Mouse (Mus musculus) gastrocnemius, adult 2 months (tissue): ENCODE results near the gene Thpo. TPM values are rescaled to one million over a fixed set of nuclear protein-coding genes. Genes with fewer than 3 reads are reported as not detected.

Experiments used
- DNase-seq: peaks from one replicate; pipeline ENCODE4 v3.0.0; 2022
- H3K27ac ChIP-seq: fragments of 200-600 bp; 2 replicates; pipeline ENCODE4 v1.8.1; 2022; ENCODE audit warnings: mild to moderate bottlenecking
- H3K4me3 ChIP-seq: fragments of 200-600 bp; 2 replicates; pipeline ENCODE4 v1.8.1; 2022; ENCODE audit warnings: mild to moderate bottlenecking, moderate library complexity
- CTCF ChIP-seq: fragments of 200-600 bp; IDR thresholded peaks from 2 replicates; pipeline ENCODE4 v1.8.1; 2022; ENCODE audit warnings: antibody characterized with exemption, mild to moderate bottlenecking, moderate library complexity
- intact Hi-C: fragments of 180-260 bp; cut with DNase I; formaldehyde crosslinking; loops from one replicate; pipeline ENCODE4 v1.15.1; 2025
- long read RNA-seq, 2 experiments: library from polyadenylated mRNA; stranded (forward); transcript quantifications; one replicate each; pipeline ENCODE4 v2.0.0; 2021
- total RNA-seq, 2 experiments: library from RNA; stranded (reverse); gene quantifications; 2 replicates each; pipeline ENCODE4 v1.2.3; 2021

The Thpo gene
- 1 to 10 TPM; 5.1 to 6.3 TPM for total RNA-seq
- long read RNA-seq, experiment 1, partial matches to known transcripts: 0 of 4 reads
- long read RNA-seq, experiment 1, other reads (novel, unspliced or antisense): 2 of 4 reads
- long read RNA-seq, experiment 2, partial matches to known transcripts: 2 of 9 reads
- long read RNA-seq, experiment 2, other reads (novel, unspliced or antisense): 5 of 9 reads

DNA sequence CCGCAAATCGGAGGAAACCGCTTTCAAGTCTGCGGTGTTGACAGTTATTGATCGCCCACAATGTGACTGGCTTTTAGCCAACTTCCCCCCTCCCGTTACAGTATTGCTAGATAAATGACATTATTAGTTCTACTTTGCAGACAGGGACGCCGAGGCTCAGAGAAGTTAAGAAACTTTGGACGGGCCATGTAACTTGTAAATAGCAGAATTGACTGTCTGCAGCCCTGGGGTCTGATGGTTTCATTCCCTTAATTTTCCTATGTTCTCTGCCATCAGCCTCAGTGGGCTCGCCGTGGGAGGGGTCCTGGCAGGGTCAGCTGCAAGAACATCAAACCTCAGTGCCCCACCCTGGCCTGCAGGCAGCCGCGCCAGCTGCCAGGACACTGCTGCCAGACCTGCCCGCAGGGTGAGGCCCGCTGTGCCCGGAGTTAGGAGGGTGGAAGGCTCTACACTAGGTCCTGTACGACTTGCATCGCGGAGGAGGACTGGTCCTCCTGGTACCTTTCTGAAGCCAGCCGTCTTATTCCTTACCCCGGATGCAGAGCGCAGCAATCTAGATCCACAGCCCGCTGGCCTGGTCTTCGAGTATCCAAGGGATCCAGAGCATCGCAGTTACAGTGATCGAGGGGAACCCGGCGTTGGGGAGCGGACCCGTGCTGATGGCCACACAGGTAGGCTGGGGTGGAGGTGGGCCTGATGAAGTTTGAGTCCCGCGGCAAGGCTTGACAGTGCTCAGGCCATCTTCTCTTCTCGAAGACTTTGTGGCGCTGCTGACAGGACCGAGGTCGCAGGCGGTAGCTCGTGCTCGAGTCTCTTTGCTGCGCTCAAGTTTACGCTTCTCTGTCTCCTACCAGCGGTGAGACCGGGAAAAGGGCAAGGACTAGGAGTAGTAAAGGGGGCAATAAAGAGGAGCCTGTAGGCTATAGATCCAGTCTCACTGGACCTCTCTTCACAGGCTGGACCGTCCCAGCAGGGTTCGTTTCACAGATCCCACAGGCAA, at the start of gene Thpo:
TSS of gene Thpo (minus strand) at position 781 of the 1,000 bp plus-strand sequence.
- no peak for TF ChIP-seq CTCF
- Histone ChIP-seq H3K4me3 (peak within 1 kb of the TSS; percentile 92), H3K27ac (peak within 1 kb of the TSS; percentile 91)
- intact Hi-C loops: no loop called here
- DNase-seq: no peak

DNA sequence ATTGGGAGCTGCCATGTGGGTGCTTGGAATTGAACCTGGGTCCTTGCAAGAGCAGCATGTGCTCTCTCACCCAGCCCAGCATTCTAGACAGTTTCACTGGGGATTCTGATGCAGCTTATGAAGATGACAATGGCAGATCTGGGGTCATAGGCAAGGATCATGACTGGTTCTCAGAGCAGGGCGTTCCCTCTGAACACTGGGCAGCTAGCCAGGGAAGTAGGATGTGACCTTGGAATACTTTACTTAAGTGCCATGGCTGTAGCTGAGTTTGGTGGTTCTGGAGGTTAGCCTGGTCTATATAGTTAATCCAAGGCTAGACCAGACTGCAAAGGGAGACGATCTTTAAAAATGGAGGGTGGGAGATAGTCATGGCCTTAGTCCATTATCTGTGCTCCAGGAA, 49.6 kb upstream of the Thpo start:
- Histone ChIP-seq H3K4me3 (no peak overlapping the region), H3K27ac (no peak overlapping the region)
- no peak for DNase-seq
- intact Hi-C loops: no loop called here
- no peak for TF ChIP-seq CTCF

DNA sequence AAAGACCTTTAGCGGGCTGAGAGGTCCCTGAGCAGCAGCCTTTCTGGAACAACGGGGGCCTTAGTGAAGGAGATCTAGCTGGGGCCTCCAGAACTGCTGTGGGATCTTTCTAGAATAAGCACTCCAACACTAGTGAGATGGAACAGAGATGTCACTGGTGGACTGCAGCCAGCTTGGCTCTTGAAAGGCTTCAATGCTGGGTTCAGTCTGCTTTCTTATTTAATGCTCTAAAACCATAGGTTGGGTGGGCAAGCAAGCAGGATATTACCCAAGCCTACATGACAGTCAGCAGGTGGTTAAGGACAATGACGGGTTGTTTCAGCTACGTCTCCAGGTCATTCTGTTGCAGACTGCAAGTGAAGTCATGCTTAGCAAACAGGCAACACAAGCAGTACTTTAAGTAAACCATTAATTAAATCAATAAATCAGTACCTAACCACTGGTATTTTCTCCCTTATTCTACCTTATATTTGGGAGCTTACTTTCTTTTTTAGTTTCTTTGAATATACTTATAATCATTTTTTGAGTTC, 46.9 kb upstream of the Thpo start:
- intact Hi-C loops: no loop called here
- H3K4me3 ChIP-seq: no peak overlapping the region
- DNase-seq: no peak
- TF ChIP-seq CTCF: no peak
- H3K27ac ChIP-seq: no peak overlapping the region

DNA sequence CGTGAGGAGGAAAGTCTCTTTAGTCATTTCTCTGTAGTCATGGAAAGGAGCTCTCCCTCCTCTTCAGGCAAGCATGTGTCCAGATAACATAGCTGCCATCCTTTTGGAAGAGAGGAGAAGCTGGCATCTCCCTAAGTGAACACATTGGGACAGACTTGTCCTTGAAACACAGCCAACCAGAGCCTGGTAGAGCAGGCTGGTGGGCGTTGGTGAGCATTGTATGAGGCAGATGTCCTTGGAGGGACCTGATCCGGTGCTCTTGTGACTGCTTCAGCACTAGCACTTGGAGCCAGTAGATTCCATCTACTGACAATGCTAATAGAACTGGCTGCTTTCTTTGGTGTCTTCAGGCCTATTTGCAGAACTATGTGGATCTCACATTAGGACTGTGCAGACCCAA, 45.5 kb upstream of the Thpo start:
- no peak for DNase-seq
- no peak for TF ChIP-seq CTCF
- Histone ChIP-seq H3K4me3 (no peak overlapping the region), H3K27ac (no peak overlapping the region)
- intact Hi-C loops: no loop called here

DNA sequence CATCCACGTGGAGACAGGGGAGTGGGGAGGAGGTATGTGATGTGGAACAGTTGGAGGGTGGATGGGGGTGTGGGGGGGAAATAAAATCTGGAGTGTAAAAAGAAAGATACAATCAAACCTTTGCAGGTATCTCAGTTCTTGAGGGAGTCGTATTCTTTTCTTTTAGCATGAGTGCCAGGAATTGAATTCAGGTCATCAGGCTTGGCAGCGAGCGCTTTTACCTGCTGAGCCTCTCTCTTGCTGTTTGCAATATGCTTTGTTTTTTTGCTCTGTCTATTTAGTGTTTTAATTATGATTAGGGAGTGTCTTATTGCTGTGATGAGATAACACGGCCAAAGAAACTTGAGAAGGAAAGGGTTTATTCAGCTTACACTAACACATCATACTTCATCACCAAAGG, 40.7 kb upstream of the Thpo start:
- TF ChIP-seq CTCF: no peak
- no peak overlapping the region for H3K4me3 ChIP-seq
- H3K27ac ChIP-seq: no peak overlapping the region
- intact Hi-C loops: no loop called here
- no peak for DNase-seq

DNA sequence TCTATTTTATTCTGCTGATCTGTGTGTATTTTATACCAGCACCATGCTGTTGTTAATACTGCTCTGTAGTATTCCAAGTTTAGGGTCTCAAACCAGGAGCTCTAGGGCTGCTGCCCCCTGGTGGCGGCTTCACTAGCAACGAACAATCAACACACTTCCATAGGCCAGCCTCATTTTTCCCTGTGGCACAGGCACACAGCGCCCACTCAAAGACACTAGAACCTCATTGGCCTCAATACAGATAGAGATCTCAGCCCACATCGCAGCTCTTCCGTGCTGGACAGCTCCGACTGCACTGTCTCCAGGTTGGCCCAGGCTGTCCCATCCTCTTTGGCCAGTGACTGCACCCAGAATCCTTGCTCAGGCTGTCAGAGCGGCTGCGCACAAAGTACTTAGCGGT, 30.9 kb upstream of the Thpo start:
- intact Hi-C loops: no loop called here
- TF ChIP-seq CTCF: peak; percentile 78
- DNase-seq: peak; percentile 64
- H3K4me3 ChIP-seq: no peak overlapping the region
- H3K27ac ChIP-seq: no peak overlapping the region

DNA sequence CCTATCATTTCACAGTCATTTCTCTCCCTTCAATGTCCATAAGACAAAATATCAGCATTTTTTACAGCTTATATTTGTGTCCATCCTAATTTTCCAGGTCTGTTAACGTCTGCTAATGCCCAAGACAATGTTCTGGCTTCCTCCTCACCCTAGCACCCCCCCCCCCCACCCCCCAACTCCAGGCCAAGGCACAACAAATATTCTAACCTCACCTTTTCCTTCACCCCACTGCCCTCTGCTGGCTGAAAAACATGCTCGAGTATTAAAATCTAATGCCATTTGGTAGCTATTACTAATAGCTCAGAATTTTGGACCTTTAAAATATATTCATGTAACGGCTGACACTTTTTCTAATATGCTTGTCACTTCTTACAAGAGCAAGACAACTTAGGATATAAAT, 27.4 kb upstream of the Thpo start:
- intact Hi-C loops: loop anchor here (2.0 to 5.0 kb wide), 2 partner anchors 37 to 264 kb away; partner anchors contain the start of gene Eif2b5
- DNase-seq: peak; percentile 48
- Histone ChIP-seq H3K27ac (no peak overlapping the region), H3K4me3 (no peak overlapping the region)
- TF ChIP-seq CTCF: peak; percentile 67

DNA sequence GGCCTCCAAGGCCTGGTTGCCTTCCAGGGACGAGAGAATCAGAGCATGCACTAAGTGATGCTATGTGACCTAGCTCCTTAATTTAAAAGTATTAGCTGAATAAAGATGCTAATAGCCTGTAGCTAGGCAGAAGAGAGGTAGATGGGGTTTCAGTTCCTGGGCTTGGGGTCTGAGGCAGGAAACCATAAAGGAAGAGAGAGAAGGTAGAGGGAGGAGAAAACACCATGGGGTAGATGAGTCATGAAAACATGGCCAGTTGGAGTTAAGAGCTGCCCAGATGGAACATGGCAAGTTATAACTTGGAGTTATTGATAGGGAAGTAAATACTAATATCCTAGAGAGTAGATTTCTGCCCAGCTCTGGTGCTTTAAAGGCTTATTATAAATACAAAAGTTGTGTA, 23.1 kb upstream of the Thpo start:
- intact Hi-C loops: no loop called here
- no peak overlapping the region for H3K4me3 ChIP-seq

DNA sequence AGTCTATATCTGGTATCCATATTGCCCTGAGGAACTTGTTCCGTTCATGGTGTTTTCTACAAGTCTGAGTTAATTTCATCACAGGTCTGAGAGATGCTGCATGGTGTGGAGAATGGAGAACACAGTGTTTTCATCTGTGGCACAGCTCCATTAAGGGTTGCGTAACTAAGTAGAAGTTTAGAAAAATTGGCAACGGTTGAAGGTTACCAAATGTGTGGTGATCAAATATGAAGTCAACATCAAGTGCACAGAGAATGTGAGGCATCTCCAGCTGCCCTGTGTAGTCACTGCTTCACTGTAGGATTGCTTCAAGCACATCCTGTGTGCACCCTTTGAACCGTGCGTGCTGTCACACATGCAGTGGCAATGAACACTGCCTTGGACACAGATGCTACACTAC, 21.7 kb upstream of the Thpo start:
- no peak for TF ChIP-seq CTCF
- no peak overlapping the region for H3K4me3 ChIP-seq
- 0 out of 2 replicates have a peak overlapping the region, but pooled peaks have one; percentile 12 for H3K27ac ChIP-seq
- peak; percentile 45 for DNase-seq
- intact Hi-C loops: no loop called here

More for the DNA sequence above, 23.1 kb upstream of the Thpo start:
- H3K27ac ChIP-seq: no peak overlapping the region
- DNase-seq: no peak
- no peak for TF ChIP-seq CTCF

DNA sequence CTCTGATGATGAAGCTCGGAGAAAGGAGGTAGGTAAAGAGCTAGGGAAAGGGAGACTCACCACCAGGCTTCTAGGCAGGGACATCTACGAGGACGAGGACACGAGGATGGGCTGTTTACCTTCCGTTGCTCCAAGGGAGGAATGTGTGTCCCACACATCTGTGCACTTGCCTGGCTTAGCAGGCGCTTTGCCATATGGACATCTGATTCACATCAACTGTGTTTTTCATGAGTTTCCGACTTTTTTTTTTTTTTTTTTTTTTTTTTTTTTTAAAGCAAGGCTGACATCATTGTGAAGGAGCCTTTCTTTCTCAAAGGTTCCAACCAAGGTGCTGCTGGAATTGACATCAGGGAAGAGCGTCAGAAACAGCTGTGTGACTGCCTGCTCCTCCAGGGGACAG, 16.2 kb upstream of the Thpo start:
- H3K4me3 ChIP-seq: no peak overlapping the region
- intact Hi-C loops: no loop called here
- DNase-seq: no peak
- no peak for TF ChIP-seq CTCF
- H3K27ac ChIP-seq: peak overlapping the region; percentile 46; the same call in 1 of the 2 replicates

DNA sequence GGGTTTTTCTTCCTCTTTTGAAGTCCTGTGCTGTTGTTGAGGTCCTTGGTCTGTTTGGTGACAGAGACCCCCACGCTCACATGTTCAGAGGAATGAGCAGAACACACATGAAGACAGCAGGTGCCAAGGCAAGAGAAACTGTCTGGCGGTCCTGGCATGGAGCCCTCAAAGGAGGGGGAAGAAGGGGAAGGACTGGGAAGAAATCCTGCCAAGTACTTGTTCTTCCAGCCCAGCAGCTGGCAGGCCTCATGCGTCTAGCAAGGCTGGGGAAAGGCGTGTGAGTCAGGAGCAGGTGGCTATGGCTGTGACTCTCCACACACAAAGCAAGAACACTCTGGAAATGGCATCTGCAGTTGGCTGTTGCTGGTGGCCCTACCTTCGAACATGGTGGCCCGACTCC, 12.3 kb upstream of the Thpo start:
- intact Hi-C loops: no loop called here
- TF ChIP-seq CTCF: no peak
- DNase-seq: peak; percentile 87
- peak overlapping the region; percentile 80 for H3K27ac ChIP-seq
- H3K4me3 ChIP-seq: peak overlapping the region; percentile 38

DNA sequence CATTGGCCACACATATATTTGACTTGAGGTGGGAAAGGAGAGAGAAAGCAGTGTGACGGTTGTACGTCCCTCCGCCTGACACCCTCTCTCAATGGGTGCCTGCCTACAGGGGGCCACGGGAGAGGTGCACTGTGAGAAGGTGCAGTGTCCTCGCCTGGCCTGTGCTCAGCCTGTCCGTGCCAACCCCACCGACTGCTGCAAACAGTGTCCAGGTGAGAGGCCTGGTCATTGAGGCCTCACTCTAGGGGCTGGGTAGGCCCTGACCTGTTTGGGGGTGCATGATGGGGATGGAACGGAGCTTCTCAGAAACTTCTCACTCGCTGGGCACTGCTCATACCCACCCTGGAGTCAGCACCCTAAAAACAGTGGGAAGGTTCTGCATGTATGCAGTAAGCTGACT, 5.5 kb upstream of the Thpo start:
- intact Hi-C loops: no loop called here
- H3K27ac ChIP-seq: no peak overlapping the region
- TF ChIP-seq CTCF: no peak
- H3K4me3 ChIP-seq: no peak overlapping the region
- no peak for DNase-seq

DNA sequence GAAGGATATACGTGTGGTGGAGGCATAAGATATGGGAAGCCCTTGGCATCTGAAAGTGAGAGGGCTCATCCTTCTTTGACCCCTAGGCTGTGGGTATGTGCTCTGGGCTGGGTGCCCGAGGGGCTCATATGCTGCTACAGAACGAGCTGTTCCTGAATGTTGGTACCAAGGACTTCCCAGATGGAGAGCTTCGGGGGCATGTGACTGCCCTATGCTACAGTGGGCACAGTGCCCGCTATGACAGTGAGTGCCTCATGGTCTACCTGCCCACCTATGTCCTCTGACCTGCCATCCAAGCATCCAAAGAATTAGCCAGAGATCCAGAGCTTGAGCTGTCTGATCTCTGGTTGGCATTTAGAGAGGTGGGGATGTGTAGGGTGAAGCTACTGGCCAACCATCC, 2.5 kb upstream of the Thpo start:
- DNase-seq: no peak
- Histone ChIP-seq H3K4me3 (no peak overlapping the region), H3K27ac (no peak overlapping the region)
- intact Hi-C loops: no loop called here
- TF ChIP-seq CTCF: no peak
